Mouse (Mus musculus) neural tube, embryonic 13.5 days (tissue): Measurements from ENCODE around the gene Rbsn. TPM values are rescaled to one million over a fixed set of nuclear protein-coding genes. Genes with fewer than 3 reads are reported as not detected.

Source experiments
- ATAC-seq: fragments of 200-750 bp; cut with Nextera tagmentation; 2 replicates; pipeline ENCODE4 v1.8.0; 2017; ENCODE audit warnings: low read depth, mild to moderate bottlenecking, moderate TSS enrichment, moderate library complexity
- H3K27ac ChIP-seq: fragments of 300-500 bp; sonication (generic); replicated peaks from 2 replicates; pipeline ENCODE4 v1.5.1; 2015; ENCODE audit warnings: moderate library complexity, mild to moderate bottlenecking, inconsistent platforms
- H3K27me3 ChIP-seq: fragments of 300-500 bp; sonication (generic); 2 replicates; pipeline ENCODE4 v1.6.1; 2015; ENCODE audit warnings: mild to moderate bottlenecking, inconsistent platforms
- H3K36me3 ChIP-seq: fragments of 300-500 bp; sonication (generic); 2 replicates; pipeline ENCODE4 v1.6.1; 2015; ENCODE audit warnings: mild to moderate bottlenecking, inconsistent platforms
- H3K4me1 ChIP-seq: fragments of 300-500 bp; sonication (generic); replicated peaks from 2 replicates; pipeline ENCODE4 v1.6.1; 2015; ENCODE audit warnings: inconsistent platforms
- H3K4me2 ChIP-seq: fragments of 300-500 bp; sonication (generic); 2 replicates; pipeline ENCODE4 v1.6.1; 2015; ENCODE audit warnings: inconsistent platforms, mild to moderate bottlenecking, moderate library complexity
- H3K4me3 ChIP-seq: fragments of 300-500 bp; sonication (generic); 2 replicates; pipeline ENCODE4 v1.5.1; 2015; ENCODE audit warnings: mild to moderate bottlenecking, inconsistent platforms
- H3K9ac ChIP-seq: fragments of 300-500 bp; sonication (generic); 2 replicates; pipeline ENCODE4 v1.6.1; 2015; ENCODE audit warnings: moderate library complexity, mild to moderate bottlenecking, inconsistent platforms
- H3K9me3 ChIP-seq: fragments of 300-500 bp; sonication (generic); 2 replicates; pipeline ENCODE4 v1.6.1; 2016; ENCODE audit warnings: inconsistent platforms
- WGBS: fragments of 180-500 bp; shearing (Covaris S2); methylation state at CpG from one replicate; pipeline ENCODE4 v1.1.7; 2015; 5-methylcytosine and 5-hydroxymethylcytosine counted together
- polyA plus RNA-seq: library from polyadenylated mRNA; unstranded; fragments of >200 nt; fragmentation: Nextera tagmentation; extraction: Ambion mirVana; gene quantifications from 2 replicates; pipeline ENCODE4 v1.2.1, GENCODE M21; 2015

Gene Rbsn
- polyA plus RNA-seq, 1 experiment from 2014 or later: 39.0 TPM

- no peak overlapping the region for H3K4me3 ChIP-seq
- no peak overlapping the region for H3K4me2 ChIP-seq
- WGBS: 91% methylated on average over 2 of the region's 2 CpGs
- H3K4me1 ChIP-seq: no peaks in the 10 kb centered on the region
- ATAC-seq: no peak
- no peak overlapping the region for H3K9ac ChIP-seq
- no peaks in the 10 kb centered on the region for H3K36me3 ChIP-seq
- no peak overlapping the region for H3K27ac ChIP-seq
- no peaks in the 10 kb centered on the region for H3K27me3 ChIP-seq
- H3K9me3 ChIP-seq: no peaks in the 10 kb centered on the region
Measured at GRCm38 (mm10) chr6:92229586-92229985, 14.9 kb upstream of the Rbsn start.

GRCm38 (mm10) chr6:92229103-92229502 is 14.4 kb upstream of the Rbsn start:
- Histone ChIP-seq H3K4me2 (no peak overlapping the region), H3K27ac (no peak overlapping the region), H3K4me3 (no peak overlapping the region), H3K27me3 (no peaks in the 10 kb centered on the region), H3K36me3 (no peaks in the 10 kb centered on the region), H3K9me3 (no peaks in the 10 kb centered on the region), H3K9ac (no peak overlapping the region), H3K4me1 (no peaks in the 10 kb centered on the region)
- no peak for ATAC-seq

- ATAC-seq: no peak
- WGBS: 79% methylated on average over 1 of the region's 1 CpGs
- Histone ChIP-seq H3K27me3 (no peaks in the 10 kb centered on the region), H3K27ac (no peak overlapping the region), H3K9me3 (no peaks in the 10 kb centered on the region), H3K4me2 (no peak overlapping the region), H3K9ac (no peak overlapping the region), H3K4me1 (no peaks in the 10 kb centered on the region), H3K4me3 (no peak overlapping the region), H3K36me3 (no peaks in the 10 kb centered on the region)
Measured at GRCm38 (mm10) chr6:92224981-92225380, 10.3 kb upstream of the Rbsn start.

GRCm38 (mm10) chr6:92222021-92222420 is 7.3 kb upstream of the Rbsn start:
- Histone ChIP-seq H3K27me3 (no peaks in the 10 kb centered on the region), H3K36me3 (no peaks in the 10 kb centered on the region), H3K27ac (no peak overlapping the region), H3K9ac (no peak overlapping the region), H3K4me3 (no peak overlapping the region), H3K4me1 (no peaks in the 10 kb centered on the region), H3K9me3 (no peaks in the 10 kb centered on the region), H3K4me2 (no peak overlapping the region)
- ATAC-seq: no peak
- WGBS: 89% methylated on average over 3 of the region's 3 CpGs

- Histone ChIP-seq H3K36me3 (no peaks in the 10 kb centered on the region), H3K9ac (no peak overlapping the region), H3K4me3 (no peak overlapping the region), H3K4me1 (no peaks in the 10 kb centered on the region), H3K4me2 (no peak overlapping the region), H3K27me3 (no peaks in the 10 kb centered on the region), H3K27ac (no peak overlapping the region), H3K9me3 (no peaks in the 10 kb centered on the region)
- ATAC-seq: no peak
- 87% methylated on average over 6 of the region's 6 CpGs for WGBS
Measured at GRCm38 (mm10) chr6:92221604-92222003, 6.9 kb upstream of the Rbsn start.

GRCm38 (mm10) chr6:92219445-92219844 is 4.7 kb upstream of the Rbsn start:
- no peaks in the 10 kb centered on the region for H3K9me3 ChIP-seq
- no peak overlapping the region for H3K9ac ChIP-seq
- WGBS: 45% methylated on average over 3 of the region's 3 CpGs
- no peaks in the 10 kb centered on the region for H3K36me3 ChIP-seq
- no peak for ATAC-seq
- 0 out of 2 replicates have a peak, but pooled peaks cover 5% of the 10 kb centered on the region for H3K4me1 ChIP-seq
- no peak overlapping the region for H3K4me2 ChIP-seq
- H3K27me3 ChIP-seq: no peaks in the 10 kb centered on the region
- no peak overlapping the region for H3K27ac ChIP-seq
- H3K4me3 ChIP-seq: no peak overlapping the region

GRCm38 (mm10) chr6:92214055-92214772 is 511 bp downstream of the Rbsn start:
- H3K4me1 ChIP-seq: peaks cover 25% of the 10 kb centered on the region
- H3K27ac ChIP-seq: peak overlapping the region; percentile 93
- 1% methylated on average over 48 of the region's 48 CpGs for WGBS
- ATAC-seq: peak; percentile 85
- peak overlapping the region; percentile 98 for H3K4me2 ChIP-seq
- H3K4me3 ChIP-seq: peak overlapping the region; percentile 90
- H3K9me3 ChIP-seq: no peaks in the 10 kb centered on the region
- H3K36me3 ChIP-seq: peaks cover 21% of the 10 kb centered on the region
- H3K9ac ChIP-seq: peak overlapping the region; percentile 89
- H3K27me3 ChIP-seq: no peaks in the 10 kb centered on the region

- Histone ChIP-seq H3K4me1 (no peaks in the 10 kb centered on the region), H3K36me3 (peaks cover 82% of the 10 kb centered on the region), H3K9ac (no peak overlapping the region), H3K4me2 (no peak overlapping the region), H3K27ac (no peak overlapping the region), H3K27me3 (no peaks in the 10 kb centered on the region), H3K9me3 (no peaks in the 10 kb centered on the region), H3K4me3 (no peak overlapping the region)
- ATAC-seq: no peak
- WGBS: 87% methylated on average over 8 of the region's 8 CpGs
Measured at GRCm38 (mm10) chr6:92199414-92199813, 15.3 kb downstream of the Rbsn start.

GRCm38 (mm10) chr6:92184178-92184577 is 30.5 kb downstream of the Rbsn start:
- 6% methylated on average over 10 of the region's 10 CpGs for WGBS
- Histone ChIP-seq H3K4me3 (peak overlapping the region; percentile 85), H3K27ac (peak overlapping the region; percentile 67), H3K4me1 (peaks cover 21% of the 10 kb centered on the region), H3K27me3 (no peaks in the 10 kb centered on the region), H3K36me3 (peaks cover 55% of the 10 kb centered on the region), H3K9me3 (peaks cover 5% of the 10 kb centered on the region; the same call in 1 of the 2 replicates), H3K9ac (peak overlapping the region; percentile 84), H3K4me2 (peak overlapping the region; percentile 92)
- ATAC-seq: peak; percentile 74

- Histone ChIP-seq H3K4me2 (peak within 1 kb of the TSS; percentile 92), H3K27me3 (no peaks in the 10 kb centered on the region), H3K9me3 (peaks cover 9% of the 10 kb centered on the region; the same call in 1 of the 2 replicates), H3K4me3 (peak within 1 kb of the TSS; percentile 85), H3K36me3 (peaks cover 55% of the 10 kb centered on the region), H3K27ac (peak within 1 kb of the TSS; percentile 67), H3K9ac (peak within 1 kb of the TSS; percentile 84), H3K4me1 (peaks cover 21% of the 10 kb centered on the region)
- WGBS: under 1% methylated on average over 42 of the region's 42 CpGs
- ATAC-seq: peak; percentile 96
Measured at GRCm38 (mm10) chr6:92183621-92184131, 31.0 kb downstream of the Rbsn start, which contains the start of gene Mrps25. Mrps25 (minus strand) TSS chr6:92184033.

- WGBS: 98% methylated on average over 1 of the region's 1 CpGs
Measured at GRCm38 (mm10) chr6:92176450-92176849, 38.3 kb downstream of the Rbsn start.

GRCm38 (mm10) chr6:92162724-92163123 is 52.0 kb downstream of the Rbsn start:
- no peak overlapping the region for H3K9ac ChIP-seq
- no peaks in the 10 kb centered on the region for H3K9me3 ChIP-seq
- H3K4me2 ChIP-seq: no peak overlapping the region
- no peak for ATAC-seq
- no peak overlapping the region for H3K4me3 ChIP-seq
- 92% methylated on average over 1 of the region's 1 CpGs for WGBS
- peaks cover 96% of the 10 kb centered on the region for H3K36me3 ChIP-seq
- no peaks in the 10 kb centered on the region for H3K4me1 ChIP-seq
- no peaks in the 10 kb centered on the region for H3K27me3 ChIP-seq
- no peak overlapping the region for H3K27ac ChIP-seq

More at GRCm38 (mm10) chr6:92176450-92176849, 38.3 kb downstream of the Rbsn start:
- Histone ChIP-seq H3K27me3 (no peaks in the 10 kb centered on the region), H3K36me3 (peaks cover 83% of the 10 kb centered on the region), H3K9ac (no peak overlapping the region), H3K4me1 (no peaks in the 10 kb centered on the region), H3K9me3 (peaks cover 9% of the 10 kb centered on the region; the same call in 1 of the 2 replicates), H3K27ac (no peak overlapping the region), H3K4me3 (no peak overlapping the region), H3K4me2 (no peak overlapping the region)
- ATAC-seq: no peak
